Mouse (Mus musculus): ENCODE results near the gene Zfp37. TPM values are rescaled to one million over a fixed set of nuclear protein-coding genes. Genes with fewer than 3 reads are reported as not detected.
A peak's percentile ranks its signal among the peaks of the same experiment; 100 is the strongest.

Zfp37 gene
- polyA plus RNA-seq, 1 experiment from 2014 or later = 10.5 TPM

DNA sequence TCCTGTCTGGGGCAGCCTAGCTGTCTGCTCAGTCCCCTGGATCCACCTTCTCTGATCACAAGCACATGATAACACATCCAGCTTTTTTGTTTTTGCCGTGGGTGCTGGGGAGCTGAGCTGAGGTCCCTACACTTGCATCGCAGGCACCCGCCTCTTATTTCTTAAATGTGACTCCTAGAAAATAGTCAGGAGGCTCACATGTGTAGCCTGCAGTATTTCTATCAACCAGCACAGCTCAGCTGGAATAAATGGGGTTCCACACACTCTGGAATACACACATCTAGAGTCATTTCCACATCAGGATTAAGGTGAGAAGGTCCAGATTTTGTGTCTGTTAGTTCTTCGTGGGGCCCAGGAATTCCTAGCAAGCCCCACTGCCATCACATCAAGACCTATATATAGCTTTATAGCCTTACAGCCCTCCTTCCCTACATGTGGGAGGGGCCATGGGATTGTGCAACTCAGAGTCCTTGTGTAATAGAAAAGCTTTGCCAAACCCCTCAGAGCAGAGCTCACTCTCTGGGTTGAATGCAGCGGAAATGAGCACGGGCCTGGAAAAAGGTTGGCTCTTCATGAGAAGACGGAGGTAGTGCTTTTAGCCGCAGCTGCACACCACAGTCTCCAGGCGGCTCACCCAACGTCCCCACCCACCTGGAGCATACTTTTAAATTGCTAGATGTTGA lies 34.4 kb upstream of the Zfp37 start:
- 56% methylated on average over 10 of the region's 10 CpGs for WGBS
- H3K4me3 ChIP-seq (ENCODE audit: low read length) = no peak overlapping the region
- H3K9ac ChIP-seq (ENCODE audit: low read length) = no peak overlapping the region
- no peaks in the 10 kb centered on the region for H3K36me3 ChIP-seq (ENCODE audit: control insufficient read depth, insufficient read depth, low read length)
- no peak overlapping the region for H3K4me2 ChIP-seq (ENCODE audit: low read depth, low read length)
- no peaks in the 10 kb centered on the region for H3K27me3 ChIP-seq (ENCODE audit: control insufficient read depth, insufficient read depth, low read depth, low read length)
- no peak overlapping the region for H3K27ac ChIP-seq (ENCODE audit: low read length)
- no peaks in the 10 kb centered on the region for H3K9me3 ChIP-seq (ENCODE audit: control insufficient read depth, low read length)
- peak; percentile 96 for ATAC-seq (ENCODE audit: low read depth)
- no peaks in the 10 kb centered on the region for H3K4me1 ChIP-seq (replicated peaks; ENCODE audit: control insufficient read depth, insufficient read depth, low read length)

DNA sequence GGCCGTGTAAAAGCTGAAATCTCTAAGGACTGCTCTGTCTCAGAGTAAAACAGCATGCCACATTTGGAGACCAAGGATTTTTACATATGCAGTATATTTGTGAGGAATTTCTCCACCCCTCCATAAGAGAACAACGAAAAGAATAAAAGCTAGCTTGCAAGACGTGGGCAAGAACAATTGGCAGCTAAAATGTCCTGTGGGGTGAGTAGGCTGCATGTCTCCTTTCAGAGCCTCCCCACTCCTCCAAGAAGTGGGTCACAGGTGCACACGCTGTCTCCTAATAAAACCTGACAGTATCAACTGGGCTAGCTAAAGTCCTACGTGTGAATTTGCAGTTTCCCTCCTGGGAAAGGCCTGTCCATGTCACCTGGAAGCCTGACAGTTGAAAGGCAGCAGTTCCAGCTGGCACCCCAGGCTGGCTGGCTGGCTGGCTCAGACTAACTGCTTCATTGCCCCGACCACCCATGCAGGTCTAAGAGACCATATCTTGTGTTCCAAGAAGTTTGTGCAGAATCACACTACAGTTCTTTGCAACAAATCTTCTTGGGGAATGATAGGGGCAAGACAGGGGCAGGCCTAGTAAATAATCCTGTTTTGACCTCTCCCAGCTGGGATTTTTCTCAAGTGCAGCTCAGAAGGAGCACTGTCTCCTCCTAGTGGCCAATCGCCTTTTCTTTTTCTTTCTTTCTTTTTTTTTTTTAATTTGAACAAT lies 32.4 kb upstream of the Zfp37 start:
- Histone ChIP-seq H3K9ac (ENCODE audit: low read length) (no peak overlapping the region), H3K27me3 (ENCODE audit: control insufficient read depth, insufficient read depth, low read depth, low read length) (no peaks in the 10 kb centered on the region), H3K4me1 (replicated peaks; ENCODE audit: control insufficient read depth, insufficient read depth, low read length) (no peaks in the 10 kb centered on the region), H3K36me3 (ENCODE audit: control insufficient read depth, insufficient read depth, low read length) (no peaks in the 10 kb centered on the region), H3K9me3 (ENCODE audit: control insufficient read depth, low read length) (no peaks in the 10 kb centered on the region), H3K27ac (ENCODE audit: low read length) (no peak overlapping the region), H3K4me2 (ENCODE audit: low read depth, low read length) (no peak overlapping the region), H3K4me3 (ENCODE audit: low read length) (no peak overlapping the region)
- no peak for ATAC-seq (ENCODE audit: low read depth)
- WGBS = 32% methylated on average over 7 of the region's 7 CpGs

DNA sequence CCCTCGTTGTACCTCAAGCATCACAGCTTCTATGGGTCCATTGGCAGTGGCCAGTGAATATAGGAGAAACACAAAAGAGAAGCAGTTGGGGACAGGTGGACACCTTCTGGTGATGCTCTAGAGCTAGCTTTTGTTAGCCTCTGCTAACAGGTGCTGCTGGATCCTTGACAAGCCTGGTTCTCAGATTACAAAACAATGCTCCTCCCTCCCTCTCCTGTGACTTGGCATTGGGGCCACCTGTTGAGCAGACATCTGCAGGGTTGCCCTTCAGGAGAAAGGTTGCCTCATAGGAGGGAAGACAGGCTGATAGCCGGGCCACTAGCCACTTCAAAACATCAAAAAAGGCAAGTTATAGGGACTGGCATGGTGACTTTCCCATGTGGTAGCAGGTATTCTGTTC lies 31.4 kb upstream of the Zfp37 start, which contains the start of gene Slc31a2:
Gene Slc31a2 (plus strand): TSS at position 287 of the 400 bp plus-strand sequence.
- Histone ChIP-seq H3K9ac (ENCODE audit: low read length) (no peak within 1 kb of the TSS), H3K4me3 (ENCODE audit: low read length) (no peak within 1 kb of the TSS), H3K27me3 (ENCODE audit: control insufficient read depth, insufficient read depth, low read depth, low read length) (no peaks in the 10 kb centered on the region), H3K4me2 (ENCODE audit: low read depth, low read length) (no peak within 1 kb of the TSS), H3K4me1 (replicated peaks; ENCODE audit: control insufficient read depth, insufficient read depth, low read length) (no peaks in the 10 kb centered on the region), H3K36me3 (ENCODE audit: control insufficient read depth, insufficient read depth, low read length) (no peaks in the 10 kb centered on the region), H3K27ac (ENCODE audit: low read length) (no peak within 1 kb of the TSS), H3K9me3 (ENCODE audit: control insufficient read depth, low read length) (no peaks in the 10 kb centered on the region)
- 34% methylated on average over 2 of the region's 2 CpGs for WGBS
- ATAC-seq (ENCODE audit: low read depth) = no peak

DNA sequence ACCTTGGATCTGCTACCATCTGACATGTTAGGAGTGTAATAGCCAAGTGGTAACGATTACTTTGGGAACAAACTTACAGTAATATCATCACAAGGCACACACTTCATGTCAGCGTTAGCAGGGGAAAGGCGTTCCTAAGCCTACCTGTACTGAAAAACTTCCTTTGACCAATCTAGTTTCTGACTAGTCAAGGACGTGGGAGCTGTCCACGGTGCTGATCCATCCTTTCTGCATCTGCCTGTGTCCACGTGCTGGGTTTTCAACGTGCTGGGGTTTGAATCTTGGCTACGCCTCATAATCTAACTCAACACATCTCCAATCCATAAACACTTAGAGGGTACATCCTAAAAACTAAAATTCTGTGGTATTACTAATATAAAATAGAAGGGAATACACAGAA lies 26.1 kb upstream of the Zfp37 start:
- Histone ChIP-seq H3K27ac (ENCODE audit: low read length) (no peak overlapping the region), H3K4me1 (replicated peaks; ENCODE audit: control insufficient read depth, insufficient read depth, low read length) (no peaks in the 10 kb centered on the region), H3K9me3 (ENCODE audit: control insufficient read depth, low read length) (no peaks in the 10 kb centered on the region), H3K9ac (ENCODE audit: low read length) (no peak overlapping the region), H3K4me2 (ENCODE audit: low read depth, low read length) (no peak overlapping the region), H3K36me3 (ENCODE audit: control insufficient read depth, insufficient read depth, low read length) (no peaks in the 10 kb centered on the region), H3K4me3 (ENCODE audit: low read length) (no peak overlapping the region), H3K27me3 (ENCODE audit: control insufficient read depth, insufficient read depth, low read depth, low read length) (no peaks in the 10 kb centered on the region)
- 14% methylated on average over 8 of the region's 8 CpGs for WGBS
- ATAC-seq (ENCODE audit: low read depth) = no peak

DNA sequence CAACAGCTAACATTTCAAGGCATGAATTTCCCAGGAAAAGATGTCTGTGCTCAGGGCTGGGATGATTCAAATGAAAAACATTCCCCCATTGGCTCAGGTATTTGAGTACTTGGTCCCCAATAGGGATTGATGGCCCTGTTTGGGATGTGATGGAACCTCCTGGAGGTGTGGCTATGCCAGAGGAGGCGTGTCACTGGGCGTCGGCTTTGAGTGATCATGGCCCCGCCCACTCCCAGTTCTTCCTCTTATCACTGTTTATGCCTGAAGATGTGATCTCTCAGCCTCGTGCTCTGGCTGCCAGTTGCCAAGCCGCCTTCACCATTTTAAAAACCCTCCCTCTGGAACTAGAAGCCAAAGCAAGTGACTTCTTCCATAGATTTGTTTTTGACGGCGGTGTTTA lies 23.7 kb upstream of the Zfp37 start:
- no peaks in the 10 kb centered on the region for H3K27me3 ChIP-seq (ENCODE audit: control insufficient read depth, insufficient read depth, low read depth, low read length)
- no peaks in the 10 kb centered on the region for H3K4me1 ChIP-seq (replicated peaks; ENCODE audit: control insufficient read depth, insufficient read depth, low read length)
- no peak for ATAC-seq (ENCODE audit: low read depth)
- no peak overlapping the region for H3K4me3 ChIP-seq (ENCODE audit: low read length)
- H3K9ac ChIP-seq (ENCODE audit: low read length) = no peak overlapping the region
- no peak overlapping the region for H3K4me2 ChIP-seq (ENCODE audit: low read depth, low read length)
- 53% methylated on average over 8 of the region's 8 CpGs for WGBS
- no peaks in the 10 kb centered on the region for H3K9me3 ChIP-seq (ENCODE audit: control insufficient read depth, low read length)
- H3K36me3 ChIP-seq (ENCODE audit: control insufficient read depth, insufficient read depth, low read length) = no peaks in the 10 kb centered on the region
- no peak overlapping the region for H3K27ac ChIP-seq (ENCODE audit: low read length)

DNA sequence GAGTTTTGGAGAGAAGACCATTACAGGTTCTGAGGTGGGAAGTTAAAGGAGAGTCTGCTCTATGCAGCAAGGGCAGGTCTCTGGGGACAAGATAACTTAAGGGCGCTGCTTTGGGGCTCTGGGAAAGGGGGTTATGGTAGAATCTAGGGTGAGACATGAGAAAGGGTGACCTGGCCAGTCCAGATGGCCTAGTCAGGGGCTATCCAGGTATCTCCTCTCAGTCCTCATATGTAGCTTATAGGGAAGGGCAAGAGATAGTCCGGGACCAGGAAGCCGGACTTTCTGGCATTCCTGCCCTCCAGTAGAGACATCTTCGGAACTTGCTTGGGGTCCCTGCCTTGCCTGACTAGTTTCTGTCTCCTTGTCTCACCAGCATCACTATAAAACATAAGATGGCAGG lies 20.9 kb upstream of the Zfp37 start:
- Histone ChIP-seq H3K27me3 (ENCODE audit: control insufficient read depth, insufficient read depth, low read depth, low read length) (no peaks in the 10 kb centered on the region), H3K9ac (ENCODE audit: low read length) (no peak overlapping the region), H3K4me3 (ENCODE audit: low read length) (no peak overlapping the region), H3K4me2 (ENCODE audit: low read depth, low read length) (no peak overlapping the region), H3K4me1 (replicated peaks; ENCODE audit: control insufficient read depth, insufficient read depth, low read length) (no peaks in the 10 kb centered on the region), H3K36me3 (ENCODE audit: control insufficient read depth, insufficient read depth, low read length) (no peaks in the 10 kb centered on the region), H3K9me3 (ENCODE audit: control insufficient read depth, low read length) (no peaks in the 10 kb centered on the region), H3K27ac (ENCODE audit: low read length) (no peak overlapping the region)
- WGBS = 87% methylated on average over 4 of the region's 4 CpGs
- ATAC-seq (ENCODE audit: low read depth) = no peak

DNA sequence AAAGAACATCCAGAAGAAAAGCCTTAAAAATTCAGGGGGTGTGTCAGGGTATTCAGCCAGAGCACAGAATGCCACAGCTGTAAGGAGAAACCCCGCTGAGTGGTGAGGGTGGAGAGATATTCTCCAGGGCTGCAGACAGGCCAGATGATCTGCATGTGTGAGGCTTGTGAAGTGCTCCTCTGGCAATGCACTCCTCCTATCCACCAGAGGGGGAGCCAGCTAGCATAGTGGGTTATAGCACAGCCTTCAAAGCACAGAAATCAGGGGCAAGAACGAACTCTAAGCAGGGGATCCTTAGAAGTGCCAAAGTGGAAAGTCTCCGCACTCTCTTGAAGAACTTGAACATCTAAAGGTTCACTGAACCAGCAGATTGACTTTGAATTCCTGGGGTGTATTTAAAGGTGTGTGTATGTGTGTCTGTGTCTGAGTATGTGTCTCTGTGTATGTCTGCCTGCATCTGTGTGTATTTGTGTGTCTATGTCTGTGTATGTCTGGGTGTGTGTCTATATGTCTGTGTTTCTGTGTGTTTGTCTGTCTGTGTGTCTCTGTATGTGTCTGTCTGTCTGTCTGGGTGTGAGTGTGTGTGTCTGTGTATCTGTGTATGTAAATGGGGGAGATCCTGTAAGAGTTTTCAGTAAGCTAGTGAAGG lies 20.2 kb upstream of the Zfp37 start:
- 40% methylated on average over 3 of the region's 3 CpGs for WGBS

DNA sequence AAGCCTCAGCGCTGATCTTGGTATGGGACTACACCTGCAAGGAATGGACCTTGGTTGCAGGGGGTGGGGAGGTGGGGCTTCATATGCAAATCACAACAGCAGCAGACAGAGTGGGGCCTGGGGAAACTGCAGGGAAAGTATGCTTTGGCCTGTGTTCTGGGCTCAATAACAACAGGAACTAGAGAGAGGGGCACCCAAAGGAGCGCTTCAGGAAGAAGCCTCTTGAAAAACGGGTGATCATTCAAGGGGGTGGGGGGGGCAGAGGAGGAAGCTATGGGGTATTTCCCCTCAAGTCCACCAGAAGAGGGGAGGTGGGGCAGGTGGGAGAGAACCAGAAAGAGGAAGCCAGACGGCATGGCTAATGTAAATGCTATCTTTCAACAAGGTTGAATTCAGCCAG lies 17.5 kb upstream of the Zfp37 start:
- no peak for ATAC-seq (ENCODE audit: low read depth)
- Histone ChIP-seq H3K27me3 (ENCODE audit: control insufficient read depth, insufficient read depth, low read depth, low read length) (no peaks in the 10 kb centered on the region), H3K9ac (ENCODE audit: low read length) (no peak overlapping the region), H3K9me3 (ENCODE audit: control insufficient read depth, low read length) (no peaks in the 10 kb centered on the region), H3K36me3 (ENCODE audit: control insufficient read depth, insufficient read depth, low read length) (no peaks in the 10 kb centered on the region), H3K27ac (ENCODE audit: low read length) (no peak overlapping the region), H3K4me1 (replicated peaks; ENCODE audit: control insufficient read depth, insufficient read depth, low read length) (no peaks in the 10 kb centered on the region), H3K4me3 (ENCODE audit: low read length) (no peak overlapping the region), H3K4me2 (ENCODE audit: low read depth, low read length) (no peak overlapping the region)
- 25% methylated on average over 4 of the region's 4 CpGs for WGBS

More for the DNA sequence above, 20.2 kb upstream of the Zfp37 start:
- no peak for ATAC-seq (ENCODE audit: low read depth)
- Histone ChIP-seq H3K9me3 (ENCODE audit: control insufficient read depth, low read length) (no peaks in the 10 kb centered on the region), H3K4me2 (ENCODE audit: low read depth, low read length) (no peak overlapping the region), H3K36me3 (ENCODE audit: control insufficient read depth, insufficient read depth, low read length) (no peaks in the 10 kb centered on the region), H3K9ac (ENCODE audit: low read length) (no peak overlapping the region), H3K27ac (ENCODE audit: low read length) (no peak overlapping the region), H3K4me1 (replicated peaks; ENCODE audit: control insufficient read depth, insufficient read depth, low read length) (no peaks in the 10 kb centered on the region), H3K27me3 (ENCODE audit: control insufficient read depth, insufficient read depth, low read depth, low read length) (no peaks in the 10 kb centered on the region), H3K4me3 (ENCODE audit: low read length) (no peak overlapping the region)

DNA sequence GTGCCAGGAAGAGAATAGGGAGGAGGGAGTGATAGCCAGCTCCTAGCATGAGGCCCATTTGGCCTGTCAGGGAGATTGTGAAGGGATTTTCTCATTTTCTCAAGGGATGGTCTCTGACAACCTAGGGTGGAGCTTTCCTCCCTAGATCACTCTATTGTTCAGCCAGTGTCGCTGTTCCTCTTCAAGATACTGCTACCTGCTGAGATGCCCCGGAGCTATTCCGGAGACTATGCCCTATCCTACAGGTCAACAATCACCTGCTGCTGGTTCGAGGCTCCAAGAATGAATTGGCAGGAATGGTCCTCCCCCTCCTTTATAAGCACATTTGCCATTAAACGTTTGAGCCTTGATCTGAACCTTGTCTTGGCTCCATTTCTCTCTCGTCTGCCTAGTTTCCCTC lies 9.7 kb upstream of the Zfp37 start:
- Histone ChIP-seq H3K36me3 (ENCODE audit: control insufficient read depth, insufficient read depth, low read length) (no peaks in the 10 kb centered on the region), H3K9ac (ENCODE audit: low read length) (no peak overlapping the region), H3K9me3 (ENCODE audit: control insufficient read depth, low read length) (0 out of 2 replicates have a peak, but pooled peaks cover 2% of the 10 kb centered on the region), H3K4me2 (ENCODE audit: low read depth, low read length) (no peak overlapping the region), H3K27ac (ENCODE audit: low read length) (no peak overlapping the region), H3K4me3 (ENCODE audit: low read length) (no peak overlapping the region), H3K27me3 (ENCODE audit: control insufficient read depth, insufficient read depth, low read depth, low read length) (no peaks in the 10 kb centered on the region), H3K4me1 (replicated peaks; ENCODE audit: control insufficient read depth, insufficient read depth, low read length) (no peaks in the 10 kb centered on the region)
- no peak for ATAC-seq (ENCODE audit: low read depth)
- WGBS = 62% methylated on average over 6 of the region's 6 CpGs

All from lung, embryonic 16.5 days (tissue).